Mouse (Mus musculus): ENCODE data around the gene Gm49366.
A peak's percentile ranks its signal among the peaks of the same experiment; 100 is the strongest.
"Not testable (repeated sequence)": the region's sequence is repeated elsewhere in the genome, so short reads cannot be mapped to it uniquely, and the experiment has no call there.

Gm49366 gene

GRCm38 (mm10) chr12:84071696-84072095, 33.0 kb downstream of the Gm49366 start:
- no peak for DNase-seq (ENCODE audit: low read depth in 2 of 2, low spot score in 2 of 2)

GRCm38 (mm10) chr12:84077371-84077990, 38.7 kb downstream of the Gm49366 start:
- DNase-seq (ENCODE audit: low read depth in 2 of 2, low spot score in 2 of 2): no peak

GRCm38 (mm10) chr12:84083842-84084241, 45.1 kb downstream of the Gm49366 start:
- no peak for DNase-seq (ENCODE audit: low read depth in 2 of 2, low spot score in 2 of 2)

GRCm38 (mm10) chr12:84084581-84084980, 45.8 kb downstream of the Gm49366 start:
- no peak for DNase-seq (ENCODE audit: low read depth in 2 of 2, low spot score in 2 of 2)

GRCm38 (mm10) chr12:84094666-84095065, 55.9 kb downstream of the Gm49366 start:
- DNase-seq (ENCODE audit: low read depth in 2 of 2, low spot score in 2 of 2): not testable (repeated sequence)

- DNase-seq (ENCODE audit: low read depth in 2 of 2, low spot score in 2 of 2): no peak
These were observed 60.9 kb downstream of the Gm49366 start for GRCm38 (mm10) chr12:84099605-84100004.

- DNase-seq (ENCODE audit: low read depth in 2 of 2, low spot score in 2 of 2): no peak
These were observed 61.3 kb downstream of the Gm49366 start for GRCm38 (mm10) chr12:84100071-84100470.

- DNase-seq (ENCODE audit: low read depth in 2 of 2, low spot score in 2 of 2): peak; percentile 18 to 38
These were observed 62.1 kb downstream of the Gm49366 start, which contains the start of gene Acot6 for GRCm38 (mm10) chr12:84100604-84101492. Gene Acot6 (plus strand): TSS chr12:84100654.

- DNase-seq (ENCODE audit: low read depth in 2 of 2, low spot score in 2 of 2): no peak
These were observed 62.7 kb downstream of the Gm49366 start for GRCm38 (mm10) chr12:84101493-84101845.

GRCm38 (mm10) chr12:84107012-84107411, 68.3 kb downstream of the Gm49366 start:
- DNase-seq (ENCODE audit: low read depth in 2 of 2, low spot score in 2 of 2): no peak

- DNase-seq (ENCODE audit: low read depth in 2 of 2, low spot score in 2 of 2): no peak
These were observed 69.0 kb downstream of the Gm49366 start for GRCm38 (mm10) chr12:84107692-84108091.
